Mouse (Mus musculus): ENCODE data around the gene Gm9903.

The Gm9903 gene

GRCm38 (mm10) chr5:33629301-33629987 lies at the start of gene Gm9903, which contains the start of gene Fam53a:
Gm9903 (plus strand) TSS chr5:33629925.
Fam53a (minus strand) TSS chr5:33629635.
- peak; percentile 100 for DNase-seq (ENCODE audit: low spot score in 2 of 2)

GRCm38 (mm10) chr5:33580336-33580735 lies 49.4 kb upstream of the Gm9903 start:
- DNase-seq (ENCODE audit: low spot score in 2 of 2), result no peak

- no peak for DNase-seq (ENCODE audit: low spot score in 2 of 2)
Measured at GRCm38 (mm10) chr5:33587498-33588058, 42.1 kb upstream of the Gm9903 start.

- no peak for DNase-seq (ENCODE audit: low spot score in 2 of 2)
Measured at GRCm38 (mm10) chr5:33588066-33588465, 41.7 kb upstream of the Gm9903 start.

GRCm38 (mm10) chr5:33589221-33589888 lies 40.4 kb upstream of the Gm9903 start:
- peak; percentile 64 to 89 for DNase-seq (ENCODE audit: low spot score in 2 of 2)

GRCm38 (mm10) chr5:33593620-33594019 lies 36.1 kb upstream of the Gm9903 start:
- no peak for DNase-seq (ENCODE audit: low spot score in 2 of 2)

GRCm38 (mm10) chr5:33605314-33605713 lies 24.4 kb upstream of the Gm9903 start:
- DNase-seq (ENCODE audit: low spot score in 2 of 2), result no peak

GRCm38 (mm10) chr5:33606631-33607030 lies 23.1 kb upstream of the Gm9903 start:
- no peak for DNase-seq (ENCODE audit: low spot score in 2 of 2)

- no peak for DNase-seq (ENCODE audit: low spot score in 2 of 2)
Measured at GRCm38 (mm10) chr5:33607434-33607833, 22.3 kb upstream of the Gm9903 start.

- no peak for DNase-seq (ENCODE audit: low spot score in 2 of 2)
Measured at GRCm38 (mm10) chr5:33609226-33609625, 20.5 kb upstream of the Gm9903 start.

GRCm38 (mm10) chr5:33611795-33612194 lies 17.9 kb upstream of the Gm9903 start:
- no peak for DNase-seq (ENCODE audit: low spot score in 2 of 2)

GRCm38 (mm10) chr5:33614391-33614790 lies 15.3 kb upstream of the Gm9903 start:
- no peak for DNase-seq (ENCODE audit: low spot score in 2 of 2)

- DNase-seq (ENCODE audit: low spot score in 2 of 2), result no peak
Measured at GRCm38 (mm10) chr5:33622671-33623070, 7.1 kb upstream of the Gm9903 start.

- DNase-seq (ENCODE audit: low spot score in 2 of 2), result no peak
Measured at GRCm38 (mm10) chr5:33623766-33624165, 6.0 kb upstream of the Gm9903 start.

GRCm38 (mm10) chr5:33627968-33628367 lies 1.8 kb upstream of the Gm9903 start:
- DNase-seq (ENCODE audit: low spot score in 2 of 2), result no peak

- peak in 1 of 2 experiments; percentile 60 for DNase-seq (ENCODE audit: low spot score in 2 of 2)
Measured at GRCm38 (mm10) chr5:33628820-33629300, 865 bp upstream of the Gm9903 start.

- peak; percentile 61 to 76 for DNase-seq (ENCODE audit: low spot score in 2 of 2)
Measured at GRCm38 (mm10) chr5:33630061-33630460, 336 bp downstream of the Gm9903 start.

GRCm38 (mm10) chr5:33630615-33631014 lies 890 bp downstream of the Gm9903 start:
- no peak for DNase-seq (ENCODE audit: low spot score in 2 of 2)

- no peak for DNase-seq (ENCODE audit: low spot score in 2 of 2)
Measured at GRCm38 (mm10) chr5:33632526-33632925, 2.8 kb downstream of the Gm9903 start.

- no peak for DNase-seq (ENCODE audit: low spot score in 2 of 2)
Measured at GRCm38 (mm10) chr5:33635361-33635760, 5.6 kb downstream of the Gm9903 start.

- DNase-seq (ENCODE audit: low spot score in 2 of 2), result no peak
Measured at GRCm38 (mm10) chr5:33637606-33638350, 8.1 kb downstream of the Gm9903 start.

- no peak for DNase-seq (ENCODE audit: low spot score in 2 of 2)
Measured at GRCm38 (mm10) chr5:33638826-33639225, 9.1 kb downstream of the Gm9903 start.
